Mouse (Mus musculus) ES-E14 (cell line): ENCODE data around the gene Cmbl.

Experiments
- CHD2 ChIP-seq: IDR thresholded peaks from 2 replicates; pipeline ENCODE4 v1.6.1; 2014; ENCODE audit warnings: mild to moderate bottlenecking, low read depth, low read length, inconsistent platforms
- HCFC1 ChIP-seq: IDR thresholded peaks from 2 replicates; pipeline ENCODE4 v1.6.1; 2012; ENCODE audit warnings: low read length, inconsistent platforms, borderline replicate concordance; ENCODE audit not compliant: insufficient read depth
- MAFK ChIP-seq: IDR thresholded peaks from 2 replicates; pipeline ENCODE4 v1.6.1; 2014; ENCODE audit warnings: mild to moderate bottlenecking, low read depth, low read length, inconsistent platforms; ENCODE audit not compliant: insufficient read depth
- ZC3H11A ChIP-seq: IDR thresholded peaks from 2 replicates; pipeline ENCODE4 v1.6.1; 2012; ENCODE audit warnings: low read depth, mild to moderate bottlenecking, inconsistent platforms, low read length, borderline replicate concordance
- ZNF384 ChIP-seq: IDR thresholded peaks from 2 replicates; pipeline ENCODE4 v1.6.1; 2012; ENCODE audit warnings: low read depth, low read length, inconsistent platforms

DNA sequence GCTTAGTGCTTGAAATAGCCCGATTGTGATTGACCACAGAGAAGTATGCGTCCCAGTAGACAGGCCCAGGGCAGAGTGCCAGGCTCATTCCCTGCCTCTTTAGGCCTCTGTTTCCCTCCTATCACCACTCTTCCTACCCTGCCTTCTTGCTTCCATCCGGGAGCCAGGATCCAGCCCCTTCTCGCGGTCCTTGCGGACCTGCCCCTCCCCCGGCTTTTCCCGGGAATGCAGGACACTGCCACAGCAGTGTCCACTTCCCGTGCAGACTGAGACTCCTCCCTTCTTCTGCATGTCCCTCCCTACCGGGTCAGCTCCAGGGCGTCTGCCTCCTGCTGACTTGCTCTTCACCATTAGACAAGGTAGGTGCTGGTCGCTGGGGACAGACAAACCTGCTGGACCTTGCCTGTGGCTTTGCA, 3.4 kb downstream of the Cmbl start:
- TF ChIP-seq ZC3H11A = no peak
- TF ChIP-seq MAFK = no peak
- TF ChIP-seq ZNF384 = no peak
- no peak for TF ChIP-seq HCFC1
- TF ChIP-seq CHD2 = peak; percentile 39; the same call in 1 of the 2 replicates
